8 mouse cellular contexts compared by ENCODE assay signal in genomic region chr11:73084804-73085231, GRCm38 (mm10). TPM values are rescaled to one million over a fixed set of nuclear protein-coding genes. Genes with fewer than 3 reads are reported as not detected.
DNase-seq lines count a peak whose midpoint lies in the region; ATAC-seq and TF ChIP-seq lines count a peak whose summit lies in the region.

No protein-coding gene starts in this region.

- no peaks in the 10 kb centered on the region for H3K9me3 ChIP-seq in hindbrain, embryonic 15.5 days
- H3K9me3 ChIP-seq in hindbrain, embryonic 12.5 days (replicated peaks), result no peaks in the 10 kb centered on the region
- H3K9me3 ChIP-seq in heart, embryonic 15.5 days (replicated peaks), result no peaks in the 10 kb centered on the region

- no peak overlapping the region for H3K4me2 ChIP-seq in hindbrain, embryonic 15.5 days
- H3K4me2 ChIP-seq in hindbrain, embryonic 12.5 days (replicated peaks), result no peak overlapping the region
- no peak overlapping the region for H3K4me2 ChIP-seq in heart, embryonic 15.5 days

- no peak for TF ChIP-seq CTCF in brain, embryonic 14.5 days (IDR thresholded peaks at IDR 0.05; ENCODE audit: borderline replicate concordance, extremely low read depth, insufficient read depth, insufficient read length)

- no peak for TF ChIP-seq POLR2A in brain, embryonic 14.5 days (IDR thresholded peaks at IDR 0.05; ENCODE audit: borderline replicate concordance, extremely low read depth, insufficient read depth, insufficient read length, poor library complexity, severe bottlenecking)

- peak; percentile 90 for DNase-seq in brain, embryonic 14.5 days (ENCODE audit: low read depth)
- DNase-seq in layer of hippocampus, postnatal 25 days (ENCODE audit: extremely low spot score in 1 of 2, low spot score in 1 of 2), result peak; percentile 20 to 29
- peak; percentile 56 for DNase-seq in ovary, postnatal 36 days (ENCODE audit: low spot score)
- no peak for DNase-seq in frontal cortex, postnatal 10 days (ENCODE audit: low spot score in 2 of 2)
- DNase-seq in thymus, postnatal 0 days (ENCODE audit: low spot score), result no peak

- ATAC-seq in hindbrain, embryonic 15.5 days (ENCODE audit: low FRiP score, low read depth), result 0 out of 2 replicates have a peak, but pooled peaks have one; percentile 27
- no peak for ATAC-seq in hindbrain, embryonic 12.5 days (ENCODE audit: low FRiP score)
- ATAC-seq in heart, embryonic 15.5 days (replicated peaks; ENCODE audit: insufficient number of reproducible peaks, insufficient read depth, low FRiP score, low read depth), result no peak

- no peak overlapping the region for H3K9ac ChIP-seq in hindbrain, embryonic 15.5 days
- no peak overlapping the region for H3K9ac ChIP-seq in hindbrain, embryonic 12.5 days
- no peak overlapping the region for H3K9ac ChIP-seq in heart, embryonic 15.5 days

- WGBS in hindbrain, embryonic 15.5 days, result 59% methylated on average over 10 of the region's 10 CpGs
- WGBS in hindbrain, embryonic 12.5 days, result 83% methylated on average over 10 of the region's 10 CpGs
- WGBS in heart, embryonic 15.5 days, result 58% methylated on average over 10 of the region's 10 CpGs

- H3K4me3 ChIP-seq in hindbrain, embryonic 15.5 days, result no peak overlapping the region
- H3K4me3 ChIP-seq in hindbrain, embryonic 12.5 days, result no peak overlapping the region
- no peak overlapping the region for H3K4me3 ChIP-seq in heart, embryonic 15.5 days

- peaks cover 30% of the 10 kb centered on the region for H3K36me3 ChIP-seq in hindbrain, embryonic 15.5 days
- peaks cover 44% of the 10 kb centered on the region for H3K36me3 ChIP-seq in hindbrain, embryonic 12.5 days
- H3K36me3 ChIP-seq in heart, embryonic 15.5 days, result peaks cover 26% of the 10 kb centered on the region

- H3K4me1 ChIP-seq in hindbrain, embryonic 15.5 days (replicated peaks), result peaks cover 11% of the 10 kb centered on the region; the same call in 1 of the 2 replicates
- H3K4me1 ChIP-seq in hindbrain, embryonic 12.5 days, result 0 out of 2 replicates have a peak, but pooled peaks cover 6% of the 10 kb centered on the region
- H3K4me1 ChIP-seq in heart, embryonic 15.5 days (replicated peaks), result peaks cover 33% of the 10 kb centered on the region

- H3K27me3 ChIP-seq in hindbrain, embryonic 15.5 days, result no peaks in the 10 kb centered on the region
- H3K27me3 ChIP-seq in hindbrain, embryonic 12.5 days, result no peaks in the 10 kb centered on the region
- H3K27me3 ChIP-seq in heart, embryonic 15.5 days, result no peaks in the 10 kb centered on the region

- peak overlapping the region; percentile 49 for H3K27ac ChIP-seq in hindbrain, embryonic 15.5 days (replicated peaks)
- no peak overlapping the region for H3K27ac ChIP-seq in hindbrain, embryonic 12.5 days
- H3K27ac ChIP-seq in heart, embryonic 15.5 days, result peak overlapping the region; percentile 32

RNA-seq across cellular contexts. Expression of gene Itgae, which starts 5.6 kb away (rescaled TPM):
- polyA plus RNA-seq in hindbrain, embryonic 15.5 days (2015; fragmentation: Nextera tagmentation; extraction: Ambion mirVana), result 0.22 and 0.35 TPM in 2 replicates
- polyA plus RNA-seq in hindbrain, embryonic 12.5 days (2016; fragmentation: Nextera tagmentation; extraction: Ambion mirVana), result 0.30 and 0.35 TPM in 2 replicates
- 0.08 and 0.13 TPM in 2 replicates for polyA plus RNA-seq in brain, embryonic 14.5 days (2012; rRNA removed)
- 0.30 and 1.8 TPM in 2 replicates for polyA plus RNA-seq in heart, embryonic 15.5 days (2015; fragmentation: Nextera tagmentation; extraction: Ambion mirVana)
- total RNA-seq in layer of hippocampus, postnatal 25 days (2021), result under 1 TPM; 0.12 to 0.15 TPM
- polyA plus RNA-seq in thymus, postnatal 0 days (2015; fragmentation: Nextera tagmentation; extraction: Ambion mirVana), result 8.0 and 10.5 TPM in 2 replicates

RNA-seq across cellular contexts. Expression of gene Ncbp3, which starts 37.2 kb away (rescaled TPM):
- 10.4 and 10.6 TPM in 2 replicates for polyA plus RNA-seq in hindbrain, embryonic 15.5 days (2015; fragmentation: Nextera tagmentation; extraction: Ambion mirVana)
- 13.4 and 13.5 TPM in 2 replicates for polyA plus RNA-seq in hindbrain, embryonic 12.5 days (2016; fragmentation: Nextera tagmentation; extraction: Ambion mirVana)
- 5.5 and 8.3 TPM in 2 replicates for polyA plus RNA-seq in brain, embryonic 14.5 days (2012; rRNA removed)
- polyA plus RNA-seq in heart, embryonic 15.5 days (2015; fragmentation: Nextera tagmentation; extraction: Ambion mirVana), result 9.5 and 10.1 TPM in 2 replicates
- 10 to 100 TPM in 1 of 2 experiments, 1 to 10 TPM in 1; 8.5 to 10.4 TPM for total RNA-seq in layer of hippocampus, postnatal 25 days (2021)
- polyA plus RNA-seq in thymus, postnatal 0 days (2015; fragmentation: Nextera tagmentation; extraction: Ambion mirVana), result 9.0 and 13.3 TPM in 2 replicates

RNA-seq across cellular contexts. Expression of gene Haspin, which starts 53.3 kb away (rescaled TPM):
- polyA plus RNA-seq in hindbrain, embryonic 15.5 days (2015; fragmentation: Nextera tagmentation; extraction: Ambion mirVana), result 4.0 TPM in 2 replicates
- polyA plus RNA-seq in hindbrain, embryonic 12.5 days (2016; fragmentation: Nextera tagmentation; extraction: Ambion mirVana), result 10.6 and 12.4 TPM in 2 replicates
- 2.1 and 3.2 TPM in 2 replicates for polyA plus RNA-seq in brain, embryonic 14.5 days (2012; rRNA removed)
- 10.0 and 11.4 TPM in 2 replicates for polyA plus RNA-seq in heart, embryonic 15.5 days (2015; fragmentation: Nextera tagmentation; extraction: Ambion mirVana)
- total RNA-seq in layer of hippocampus, postnatal 25 days (2021), result under 1 TPM; 0.30 to 0.33 TPM
- 19.7 and 22.0 TPM in 2 replicates for polyA plus RNA-seq in thymus, postnatal 0 days (2015; fragmentation: Nextera tagmentation; extraction: Ambion mirVana)

Comparison
In these comparisons a context has a peak if more than half of its experiments do, and no peak if none do; other contexts are left out.
1. DNase-seq: peak in brain, embryonic 14.5 days (single experiment), layer of hippocampus, postnatal 25 days (2 of 2) and ovary, postnatal 36 days (single experiment); none in frontal cortex, postnatal 10 days (0 of 2) and thymus, postnatal 0 days (single experiment).